Mouse (Mus musculus): ENCODE data around the gene Sparcl1. TPM values are rescaled to one million over a fixed set of nuclear protein-coding genes. Genes with fewer than 3 reads are reported as not detected.

Sparcl1 gene
- polyA plus RNA-seq, 1 experiment from 2014 or later: 206 TPM

- TF ChIP-seq EP300 (optimal IDR thresholded peaks at IDR 0.05) (no peak), CTCF (IDR thresholded peaks at IDR 0.05; ENCODE audit: low read depth) (no peak)
- Histone ChIP-seq H3K9me3 (ENCODE audit: control insufficient read depth, low read length) (no peaks in the 10 kb centered on the region), H3K27me3 (ENCODE audit: control insufficient read depth, insufficient read depth, low read length) (no peaks in the 10 kb centered on the region), H3K4me2 (replicated peaks; ENCODE audit: low read depth) (no peak within 1 kb of the TSS), H3K36me3 (ENCODE audit: control insufficient read depth, insufficient read depth, low read length) (no peaks in the 10 kb centered on the region), H3K9ac (ENCODE audit: low read length) (no peak within 1 kb of the TSS), H3K4me3 (ENCODE audit: low read depth, low read length) (no peak within 1 kb of the TSS), H3K27ac (replicated peaks) (no peak within 1 kb of the TSS), H3K4me1 (replicated peaks; ENCODE audit: control insufficient read depth, insufficient read depth) (0 out of 2 replicates have a peak, but pooled peaks cover 2% of the 10 kb centered on the region)
- ATAC-seq (ENCODE audit: low FRiP score, low TSS enrichment) (no peak), DNase-seq (ENCODE audit: low spot score) (no peak)
- 92% methylated on average over 7 of the region's 7 CpGs for WGBS
Measured at GRCm38 (mm10) chr5:104077508-104077907, 36.0 kb downstream of the Sparcl1 start, which contains the start of gene Gm17660. Gene Gm17660, minus strand, starts transcription at chr5:104077608.

- DNase-seq (ENCODE audit: low spot score) (peak; percentile 34), ATAC-seq (ENCODE audit: low FRiP score, low TSS enrichment) (no peak)
- Histone ChIP-seq H3K4me1 (replicated peaks; ENCODE audit: control insufficient read depth, insufficient read depth) (0 out of 2 replicates have a peak, but pooled peaks cover 2% of the 10 kb centered on the region), H3K27ac (replicated peaks) (no peak overlapping the region), H3K36me3 (ENCODE audit: control insufficient read depth, insufficient read depth, low read length) (no peaks in the 10 kb centered on the region), H3K4me3 (ENCODE audit: low read depth, low read length) (no peak overlapping the region), H3K9ac (ENCODE audit: low read length) (no peak overlapping the region), H3K9me3 (ENCODE audit: control insufficient read depth, low read length) (no peaks in the 10 kb centered on the region), H3K4me2 (replicated peaks; ENCODE audit: low read depth) (no peak overlapping the region), H3K27me3 (ENCODE audit: control insufficient read depth, insufficient read depth, low read length) (no peaks in the 10 kb centered on the region)
- TF ChIP-seq EP300 (optimal IDR thresholded peaks at IDR 0.05) (no peak), CTCF (IDR thresholded peaks at IDR 0.05; ENCODE audit: low read depth) (no peak)
- 25% methylated on average over 10 of the region's 10 CpGs for WGBS
Measured at GRCm38 (mm10) chr5:104076361-104076760, 37.2 kb downstream of the Sparcl1 start.

- ATAC-seq (ENCODE audit: low FRiP score, low TSS enrichment): peak; percentile 68
- Histone ChIP-seq H3K27ac (replicated peaks) (no peak overlapping the region), H3K27me3 (ENCODE audit: control insufficient read depth, insufficient read depth, low read length) (no peaks in the 10 kb centered on the region), H3K9ac (ENCODE audit: low read length) (no peak overlapping the region), H3K4me2 (replicated peaks; ENCODE audit: low read depth) (0 out of 2 replicates have a peak overlapping the region, but pooled peaks have one; percentile 11), H3K4me3 (ENCODE audit: low read depth, low read length) (no peak overlapping the region), H3K4me1 (replicated peaks; ENCODE audit: control insufficient read depth, insufficient read depth) (0 out of 2 replicates have a peak, but pooled peaks cover 2% of the 10 kb centered on the region), H3K36me3 (ENCODE audit: control insufficient read depth, insufficient read depth, low read length) (no peaks in the 10 kb centered on the region), H3K9me3 (ENCODE audit: control insufficient read depth, low read length) (no peaks in the 10 kb centered on the region)
- DNase-seq (ENCODE audit: low spot score): peak; percentile 76
- WGBS: 23% methylated on average over 12 of the region's 12 CpGs
- TF ChIP-seq CTCF (IDR thresholded peaks at IDR 0.05; ENCODE audit: low read depth) (peak; percentile 90), EP300 (optimal IDR thresholded peaks at IDR 0.05) (no peak)
Measured at GRCm38 (mm10) chr5:104074388-104074787, 39.1 kb downstream of the Sparcl1 start.

- Histone ChIP-seq H3K4me3 (ENCODE audit: low read depth, low read length) (no peak overlapping the region), H3K27ac (replicated peaks) (no peak overlapping the region)
- no peak for TF ChIP-seq EP300 (optimal IDR thresholded peaks at IDR 0.05)
- no peak for TF ChIP-seq CTCF (IDR thresholded peaks at IDR 0.05; ENCODE audit: low read depth)
Measured at GRCm38 (mm10) chr5:104073602-104074001, 39.9 kb downstream of the Sparcl1 start.

GRCm38 (mm10) chr5:104072272-104072886 lies 41.2 kb downstream of the Sparcl1 start:
- DNase-seq (ENCODE audit: low spot score): no peak
- WGBS: 25% methylated on average over 6 of the region's 8 CpGs
- no peaks in the 10 kb centered on the region for H3K27me3 ChIP-seq (ENCODE audit: control insufficient read depth, insufficient read depth, low read length)
- peak overlapping the region; percentile 49; the same call in 1 of the 2 replicates for H3K27ac ChIP-seq (replicated peaks)
- 0 out of 2 replicates have a peak, but pooled peaks cover 2% of the 10 kb centered on the region for H3K4me1 ChIP-seq (replicated peaks; ENCODE audit: control insufficient read depth, insufficient read depth)
- TF ChIP-seq CTCF (IDR thresholded peaks at IDR 0.05; ENCODE audit: low read depth) (no peak), EP300 (optimal IDR thresholded peaks at IDR 0.05) (no peak)
- H3K36me3 ChIP-seq (ENCODE audit: control insufficient read depth, insufficient read depth, low read length): no peaks in the 10 kb centered on the region
- H3K9me3 ChIP-seq (ENCODE audit: control insufficient read depth, low read length): no peaks in the 10 kb centered on the region
- H3K9ac ChIP-seq (ENCODE audit: low read length): no peak overlapping the region
- no peak overlapping the region for H3K4me3 ChIP-seq (ENCODE audit: low read depth, low read length)
- H3K4me2 ChIP-seq (replicated peaks; ENCODE audit: low read depth): 0 out of 2 replicates have a peak overlapping the region, but pooled peaks have one; percentile 14
- ATAC-seq (ENCODE audit: low FRiP score, low TSS enrichment): peak; percentile 91

More at GRCm38 (mm10) chr5:104073602-104074001, 39.9 kb downstream of the Sparcl1 start:
- Histone ChIP-seq H3K36me3 (ENCODE audit: control insufficient read depth, insufficient read depth, low read length) (no peaks in the 10 kb centered on the region), H3K4me1 (replicated peaks; ENCODE audit: control insufficient read depth, insufficient read depth) (0 out of 2 replicates have a peak, but pooled peaks cover 2% of the 10 kb centered on the region), H3K9ac (ENCODE audit: low read length) (no peak overlapping the region), H3K4me2 (replicated peaks; ENCODE audit: low read depth) (no peak overlapping the region), H3K27me3 (ENCODE audit: control insufficient read depth, insufficient read depth, low read length) (no peaks in the 10 kb centered on the region), H3K9me3 (ENCODE audit: control insufficient read depth, low read length) (no peaks in the 10 kb centered on the region)
- ATAC-seq (ENCODE audit: low FRiP score, low TSS enrichment) (peak; percentile 87), DNase-seq (ENCODE audit: low spot score) (no peak)
- 90% methylated on average over 5 of the region's 5 CpGs for whole genome bisulfite sequencing

- TF ChIP-seq CTCF (IDR thresholded peaks at IDR 0.05; ENCODE audit: low read depth): no peak
- TF ChIP-seq EP300 (optimal IDR thresholded peaks at IDR 0.05): no peak
- Histone ChIP-seq H3K9me3 (ENCODE audit: control insufficient read depth, low read length) (no peaks in the 10 kb centered on the region), H3K9ac (ENCODE audit: low read length) (no peak overlapping the region), H3K36me3 (ENCODE audit: control insufficient read depth, insufficient read depth, low read length) (no peaks in the 10 kb centered on the region), H3K27me3 (ENCODE audit: control insufficient read depth, insufficient read depth, low read length) (no peaks in the 10 kb centered on the region), H3K4me1 (replicated peaks; ENCODE audit: control insufficient read depth, insufficient read depth) (0 out of 2 replicates have a peak, but pooled peaks cover 2% of the 10 kb centered on the region), H3K4me3 (ENCODE audit: low read depth, low read length) (no peak overlapping the region), H3K4me2 (replicated peaks; ENCODE audit: low read depth) (no peak overlapping the region), H3K27ac (replicated peaks) (no peak overlapping the region)
- no peak for DNase-seq (ENCODE audit: low spot score)
- ATAC-seq (ENCODE audit: low FRiP score, low TSS enrichment): no peak
- 65% methylated on average over 4 of the region's 4 CpGs for WGBS
Measured at GRCm38 (mm10) chr5:104071048-104071447, 42.5 kb downstream of the Sparcl1 start.
